Mouse (Mus musculus): ENCODE results near the gene Tbc1d22a. TPM values are rescaled to one million over a fixed set of nuclear protein-coding genes. Genes with fewer than 3 reads are reported as not detected.
A peak's percentile ranks its signal among the peaks of the same experiment; 100 is the strongest.

The Tbc1d22a gene
- total and polyA plus RNA-seq, 3 experiments: 15.1 to 21.1 TPM; not detected in 1

DNA sequence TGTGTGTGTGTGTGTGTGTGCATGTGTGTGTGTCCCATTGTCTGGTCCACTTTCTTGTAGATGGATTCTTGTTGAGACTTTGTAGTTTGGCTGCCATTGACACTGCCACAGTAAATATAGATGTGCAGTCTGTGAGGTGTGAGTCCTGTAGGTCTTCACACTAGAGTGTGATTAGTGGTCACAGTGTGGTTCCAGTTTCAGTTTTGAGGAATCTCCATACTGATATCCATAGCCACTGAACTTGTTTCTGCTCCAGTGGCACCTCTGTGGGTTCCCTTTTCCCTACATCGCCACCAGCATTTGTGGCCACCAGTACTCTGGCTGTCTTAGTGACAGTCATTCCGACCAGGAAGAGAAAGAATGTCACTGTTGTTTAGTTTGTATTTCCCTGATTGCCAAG, 30.1 kb downstream of the Tbc1d22a start:
- Histone ChIP-seq H3K27me3 (ENCODE audit: control insufficient read depth in 1 of 2, insufficient read depth in 2 of 2, low read length in 2 of 2) (no peaks in the 10 kb centered on the region), H3K36me3 (ENCODE audit: control insufficient read depth in 1 of 2, insufficient read depth in 2 of 2, low read length in 2 of 2) (no peaks in the 10 kb centered on the region; a peak in 1 of 4 replicates), H3K4me1 (ENCODE audit: control insufficient read depth in 1 of 2, insufficient read depth in 2 of 2, low read length in 2 of 2) (no peaks in the 10 kb centered on the region), H3K79me2 (ENCODE audit: control insufficient read depth, insufficient read depth, low read length, poor library complexity) (no peaks in the 10 kb centered on the region), H3K9me3 (replicated peaks; ENCODE audit: insufficient read depth, low read length) (no peaks in the 10 kb centered on the region), H3K4me3 (ENCODE audit: control insufficient read depth in 1 of 2, insufficient read depth in 1 of 2, low read depth in 2 of 2, low read length in 2 of 2) (no peak overlapping the region), H3K27ac (ENCODE audit: control insufficient read depth, low read depth, low read length) (no peak overlapping the region), H3K9ac (ENCODE audit: control insufficient read depth, low read depth, low read length, poor library complexity, severe bottlenecking) (no peak overlapping the region)
- TF ChIP-seq SIN3A (IDR thresholded peaks at IDR 0.05; ENCODE audit: low read length) (no peak), ZC3H11A (IDR thresholded peaks at IDR 0.05; ENCODE audit: low read depth, low read length) (no peak), NELFE (IDR thresholded peaks at IDR 0.05; ENCODE audit: low read depth, low read length) (no peak)
- no peak for DNase-seq (ENCODE audit: low read depth, low spot score)

DNA sequence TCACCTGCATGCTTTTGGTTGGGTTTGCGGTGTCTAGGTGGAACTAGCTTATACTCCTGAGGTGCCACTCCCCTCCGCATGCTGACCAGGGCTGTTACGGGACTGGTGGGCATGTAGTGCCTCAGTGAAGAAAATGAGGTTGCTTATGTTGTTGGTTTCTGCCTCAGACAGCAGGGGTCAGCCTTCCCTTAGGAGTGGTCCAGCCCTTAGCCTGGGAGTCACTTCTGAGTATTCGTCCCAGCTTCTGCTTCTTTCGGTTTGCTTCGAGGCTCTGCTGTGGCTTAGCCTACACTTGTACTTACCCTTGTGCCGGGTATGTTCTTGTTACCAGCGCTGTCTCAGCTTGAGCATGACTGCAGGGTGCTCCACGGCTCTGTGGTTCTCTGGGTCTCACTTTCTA, 36.0 kb downstream of the Tbc1d22a start:
- Histone ChIP-seq H3K27me3 (ENCODE audit: control insufficient read depth in 1 of 2, insufficient read depth in 2 of 2, low read length in 2 of 2) (no peaks in the 10 kb centered on the region), H3K79me2 (ENCODE audit: control insufficient read depth, insufficient read depth, low read length, poor library complexity) (no peaks in the 10 kb centered on the region), H3K27ac (ENCODE audit: control insufficient read depth, low read depth, low read length) (no peak overlapping the region), H3K9me3 (replicated peaks; ENCODE audit: insufficient read depth, low read length) (no peaks in the 10 kb centered on the region), H3K4me3 (ENCODE audit: control insufficient read depth in 1 of 2, insufficient read depth in 1 of 2, low read depth in 2 of 2, low read length in 2 of 2) (no peak overlapping the region), H3K4me1 (ENCODE audit: control insufficient read depth in 1 of 2, insufficient read depth in 2 of 2, low read length in 2 of 2) (peaks cover 0 to 9% of the 10 kb centered on the region in 2 experiments; a peak in 3 of 4 replicates), H3K36me3 (ENCODE audit: control insufficient read depth in 1 of 2, insufficient read depth in 2 of 2, low read length in 2 of 2) (no peaks in the 10 kb centered on the region; a peak in 1 of 4 replicates), H3K9ac (ENCODE audit: control insufficient read depth, low read depth, low read length, poor library complexity, severe bottlenecking) (no peak overlapping the region)
- TF ChIP-seq POLR2AphosphoS2 (IDR thresholded peaks at IDR 0.05; ENCODE audit: low read length) (no peak), RCOR1 (IDR thresholded peaks at IDR 0.05; ENCODE audit: low read depth, low read length) (no peak), SMC3 (IDR thresholded peaks at IDR 0.05; ENCODE audit: low read depth, low read length) (peak; percentile 50), USF1 (IDR thresholded peaks at IDR 0.05; ENCODE audit: low read depth, low read length) (no peak), CTCF (IDR thresholded peaks at IDR 0.05 in 2 of 3, conservative IDR thresholded peaks at IDR 0.05 in 1 of 3; ENCODE audit: control insufficient read depth in 1 of 3, insufficient read depth in 1 of 3, low read depth in 2 of 3, low read length in 3 of 3, poor library complexity in 1 of 3, severe bottlenecking in 1 of 3) (peak in 2 of 3 experiments; percentile 44 to 56; a peak in 4 of 6 replicates), RAD21 (IDR thresholded peaks at IDR 0.05; ENCODE audit: low read depth, low read length) (peak; percentile 53)
- DNase-seq (ENCODE audit: low read depth, low spot score): peak; percentile 28

DNA sequence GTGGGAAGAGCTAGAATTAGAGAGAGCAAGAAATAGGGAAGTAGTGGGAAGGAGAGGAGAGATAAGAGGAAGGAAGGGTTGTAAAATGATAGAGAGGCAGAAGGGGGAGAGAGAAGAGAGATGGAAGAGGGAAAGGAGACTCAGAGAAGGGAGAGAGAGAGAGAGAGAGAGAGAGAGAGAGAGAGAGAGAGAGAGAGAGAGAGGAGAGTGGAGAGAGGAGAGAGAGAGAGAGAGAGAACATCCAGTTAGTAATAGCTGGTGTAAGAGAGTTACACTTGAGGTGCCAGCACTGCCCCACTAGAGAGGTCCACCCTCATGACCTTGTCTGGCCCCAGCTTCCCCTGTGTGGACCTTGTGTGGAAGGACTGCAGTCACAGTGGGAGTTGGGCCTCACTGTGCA, 37.9 kb downstream of the Tbc1d22a start:
- Histone ChIP-seq H3K27me3 (ENCODE audit: control insufficient read depth in 1 of 2, insufficient read depth in 2 of 2, low read length in 2 of 2) (no peaks in the 10 kb centered on the region), H3K4me1 (ENCODE audit: control insufficient read depth in 1 of 2, insufficient read depth in 2 of 2, low read length in 2 of 2) (peaks cover 0 to 9% of the 10 kb centered on the region in 2 experiments; a peak in 3 of 4 replicates), H3K4me3 (ENCODE audit: control insufficient read depth in 1 of 2, insufficient read depth in 1 of 2, low read depth in 2 of 2, low read length in 2 of 2) (no peak overlapping the region), H3K36me3 (ENCODE audit: control insufficient read depth in 1 of 2, insufficient read depth in 2 of 2, low read length in 2 of 2) (no peaks in the 10 kb centered on the region; a peak in 1 of 4 replicates), H3K79me2 (ENCODE audit: control insufficient read depth, insufficient read depth, low read length, poor library complexity) (no peaks in the 10 kb centered on the region), H3K9me3 (replicated peaks; ENCODE audit: insufficient read depth, low read length) (no peaks in the 10 kb centered on the region), H3K27ac (ENCODE audit: control insufficient read depth, low read depth, low read length) (no peak overlapping the region), H3K9ac (ENCODE audit: control insufficient read depth, low read depth, low read length, poor library complexity, severe bottlenecking) (no peak overlapping the region)
- TF ChIP-seq JUND (IDR thresholded peaks at IDR 0.05; ENCODE audit: low read depth, low read length) (peak; percentile 93), GABPA (IDR thresholded peaks at IDR 0.05; ENCODE audit: low read depth, low read length) (no peak), GATA1 (IDR thresholded peaks at IDR 0.05; ENCODE audit: low read depth, low read length) (peak; percentile 26; the same call in 1 of the 2 replicates), EP300 (IDR thresholded peaks at IDR 0.05; ENCODE audit: low read depth in 1 of 2, low read length in 2 of 2) (peak in 1 of 2 experiments; percentile 35; a peak in 1 of 4 replicates)
- peak; percentile 23 for DNase-seq (ENCODE audit: low read depth, low spot score)

Data from MEL (cell line).